In the genomic region with DNA sequence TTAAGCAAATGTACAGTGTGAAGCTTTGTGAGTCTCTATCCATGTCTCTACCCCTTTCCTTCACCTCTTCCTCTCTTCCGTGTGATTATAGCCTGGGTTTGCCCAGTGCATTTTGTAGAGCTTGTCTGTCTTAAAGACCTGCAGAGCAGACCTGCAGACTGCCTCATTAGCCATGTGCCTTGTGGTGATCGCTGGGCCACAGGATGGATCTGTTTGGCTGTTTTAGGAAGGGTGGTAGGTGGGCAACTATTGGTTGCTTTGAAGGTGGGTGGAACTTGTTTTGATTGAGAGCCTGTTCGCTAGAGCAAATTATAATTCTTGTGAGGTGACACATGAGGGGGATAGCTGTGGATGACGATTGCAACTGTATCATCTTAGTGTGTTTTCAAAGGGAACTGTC, we compare ENCODE assay signal across 8 mouse cellular contexts.
DNase-seq lines count a peak whose midpoint lies in the region; ATAC-seq and TF ChIP-seq lines count a peak whose summit lies in the region.

No protein-coding gene starts in this region.

- H3K9ac ChIP-seq in forebrain, embryonic 14.5 days (ENCODE audit: low read length) = peak overlapping the region; percentile 33
- peak overlapping the region; percentile 52 for H3K9ac ChIP-seq in limb, embryonic 14.5 days (ENCODE audit: low read depth, low read length, severe bottlenecking)
- 0 out of 2 replicates have a peak overlapping the region, but pooled peaks have one; percentile 26 for H3K9ac ChIP-seq in stomach, embryonic 14.5 days (replicated peaks; ENCODE audit: low read depth, low read length)

- no peak for TF ChIP-seq CTCF in kidney, adult 2 months (conservative IDR thresholded peaks at IDR 0.05; ENCODE audit: insufficient read depth, insufficient read length, low read depth, low read length)
- no peak for TF ChIP-seq CTCF in bone marrow, adult 2 months (IDR thresholded peaks at IDR 0.05; ENCODE audit: control insufficient read depth, insufficient read depth, low read length)

- DNase-seq in kidney, adult 2 months = no peak
- DNase-seq in kidney, adult 11 months = no peak
- DNase-seq in forebrain, embryonic 14.5 days (ENCODE audit: low spot score) = no peak
- no peak for DNase-seq in limb, embryonic 14.5 days (ENCODE audit: low spot score)
- DNase-seq in testis, postnatal 10 days (ENCODE audit: low spot score) = no peak
- DNase-seq in adipocyte (ENCODE audit: low spot score) = no peak

- H3K4me3 ChIP-seq in kidney, adult 2 months (ENCODE audit: insufficient read depth, low read depth, low read length) = peak overlapping the region; percentile 46
- peak overlapping the region; percentile 20 for H3K4me3 ChIP-seq in bone marrow, adult 2 months (replicated peaks; ENCODE audit: control insufficient read depth, low read depth, low read length)
- H3K4me3 ChIP-seq in forebrain, embryonic 14.5 days (ENCODE audit: low read depth, low read length) = peak overlapping the region; percentile 19
- H3K4me3 ChIP-seq in limb, embryonic 14.5 days (replicated peaks; ENCODE audit: low read length) = peak overlapping the region; percentile 32
- H3K4me3 ChIP-seq in stomach, embryonic 14.5 days (ENCODE audit: low read depth, low read length) = peak overlapping the region; percentile 25

- H3K27me3 ChIP-seq in kidney, adult 2 months (replicated peaks; ENCODE audit: control insufficient read depth, insufficient read depth, low read length) = no peaks in the 10 kb centered on the region
- no peaks in the 10 kb centered on the region for H3K27me3 ChIP-seq in forebrain, embryonic 14.5 days (replicated peaks; ENCODE audit: control insufficient read depth, insufficient read depth, low read length)
- no peaks in the 10 kb centered on the region for H3K27me3 ChIP-seq in limb, embryonic 14.5 days (ENCODE audit: control insufficient read depth, insufficient read depth, low read length)
- H3K27me3 ChIP-seq in stomach, embryonic 14.5 days (ENCODE audit: control insufficient read depth, insufficient read depth, low read length) = no peaks in the 10 kb centered on the region

- no peaks in the 10 kb centered on the region for H3K36me3 ChIP-seq in kidney, adult 2 months (ENCODE audit: control insufficient read depth, insufficient read depth, low read length)
- no peaks in the 10 kb centered on the region for H3K36me3 ChIP-seq in forebrain, embryonic 14.5 days (ENCODE audit: control insufficient read depth, insufficient read depth, low read length)
- H3K36me3 ChIP-seq in limb, embryonic 14.5 days (ENCODE audit: control insufficient read depth, insufficient read depth, low read length) = no peaks in the 10 kb centered on the region
- H3K36me3 ChIP-seq in stomach, embryonic 14.5 days (ENCODE audit: control insufficient read depth, insufficient read depth, low read length) = no peaks in the 10 kb centered on the region

- WGBS in kidney, adult 2 months = 20% methylated on average over 4 of the region's 4 CpGs
- WGBS in bone marrow, adult 2 months = 21% methylated on average over 4 of the region's 4 CpGs
- WGBS in forebrain, embryonic 14.5 days = 44% methylated on average over 4 of the region's 4 CpGs
- 39% methylated on average over 4 of the region's 4 CpGs for WGBS in limb, embryonic 14.5 days
- WGBS in stomach, embryonic 14.5 days = 33% methylated on average over 4 of the region's 4 CpGs

- TF ChIP-seq POLR2A in kidney, adult 2 months (IDR thresholded peaks at IDR 0.05; ENCODE audit: low read depth, low read length) = no peak
- no peak for TF ChIP-seq POLR2A in bone marrow, adult 2 months (IDR thresholded peaks at IDR 0.05; ENCODE audit: borderline replicate concordance, control insufficient read depth, low read depth, low read length)
- no peak for TF ChIP-seq POLR2A in limb, embryonic 14.5 days (IDR thresholded peaks at IDR 0.05; ENCODE audit: borderline replicate concordance, extremely low read depth, insufficient read depth, insufficient read length)

- ATAC-seq in forebrain, embryonic 14.5 days = no peak
- ATAC-seq in limb, embryonic 14.5 days (ENCODE audit: low FRiP score, low read depth) = no peak
- no peak for ATAC-seq in stomach, embryonic 14.5 days (ENCODE audit: insufficient number of reproducible peaks, insufficient read depth, low FRiP score, low read depth)

- peak overlapping the region; percentile 65 for H3K27ac ChIP-seq in kidney, adult 2 months (ENCODE audit: insufficient read depth, low read depth, low read length)
- H3K27ac ChIP-seq in bone marrow, adult 2 months (ENCODE audit: control insufficient read depth, insufficient read depth, low read depth, low read length, poor library complexity) = peak overlapping the region; percentile 32; the same call in 1 of the 2 replicates
- H3K27ac ChIP-seq in forebrain, embryonic 14.5 days (ENCODE audit: low read depth, low read length) = peak overlapping the region; percentile 78
- peak overlapping the region; percentile 75 for H3K27ac ChIP-seq in limb, embryonic 14.5 days (replicated peaks; ENCODE audit: low read depth, low read length)
- H3K27ac ChIP-seq in stomach, embryonic 14.5 days (ENCODE audit: low read length) = peak overlapping the region; percentile 89

- H3K4me2 ChIP-seq in forebrain, embryonic 14.5 days (ENCODE audit: low read length) = peak overlapping the region; percentile 59
- peak overlapping the region; percentile 56 for H3K4me2 ChIP-seq in limb, embryonic 14.5 days (replicated peaks; ENCODE audit: low read depth, low read length, severe bottlenecking)
- H3K4me2 ChIP-seq in stomach, embryonic 14.5 days (replicated peaks; ENCODE audit: low read depth, low read length) = peak overlapping the region; percentile 64

- no peaks in the 10 kb centered on the region for H3K9me3 ChIP-seq in forebrain, embryonic 14.5 days (replicated peaks; ENCODE audit: control insufficient read depth, low read length)
- H3K9me3 ChIP-seq in limb, embryonic 14.5 days (ENCODE audit: control insufficient read depth, low read length) = no peaks in the 10 kb centered on the region
- no peaks in the 10 kb centered on the region for H3K9me3 ChIP-seq in stomach, embryonic 14.5 days (ENCODE audit: control insufficient read depth, low read depth, low read length)

- peaks cover 22% of the 10 kb centered on the region for H3K4me1 ChIP-seq in kidney, adult 2 months (ENCODE audit: control insufficient read depth, insufficient read depth, low read length)
- peaks cover 9% of the 10 kb centered on the region for H3K4me1 ChIP-seq in bone marrow, adult 2 months (ENCODE audit: control insufficient read depth, insufficient read depth, low read length)
- H3K4me1 ChIP-seq in forebrain, embryonic 14.5 days (ENCODE audit: control insufficient read depth, insufficient read depth, low read length) = peaks cover 21% of the 10 kb centered on the region
- peaks cover 16% of the 10 kb centered on the region for H3K4me1 ChIP-seq in limb, embryonic 14.5 days (ENCODE audit: control insufficient read depth, insufficient read depth, low read length)
- peaks cover 32% of the 10 kb centered on the region for H3K4me1 ChIP-seq in stomach, embryonic 14.5 days (ENCODE audit: control insufficient read depth, insufficient read depth, low read length)

Comparison
In these comparisons a context has a peak if more than half of its experiments do, and no peak if none do; other contexts are left out.
1. H3K27ac ChIP-seq: peak in every context shown above with its lines; median percentile 89 in stomach, embryonic 14.5 days; 78 in forebrain, embryonic 14.5 days; 75 in limb, embryonic 14.5 days; 65 in kidney, adult 2 months; 32 in bone marrow, adult 2 months.